Mouse (Mus musculus) cerebellum, adult (tissue): Measurements from ENCODE around the gene Baz1b.

Source experiments
- ATAC-seq: cut with Nextera tagmentation; 2 replicates; pipeline ENCODE4 v1.9.2; 2017; ENCODE audit warnings: mild to moderate bottlenecking, moderate library complexity, mixed read lengths; ENCODE audit not compliant: insufficient number of reproducible peaks, low FRiP score, low TSS enrichment

Baz1b gene

GRCm38 (mm10) chr5:135186621-135187348, at the start of gene Baz1b:
Gene Baz1b (plus strand): TSS chr5:135187264.
- ATAC-seq, result peak; percentile 95

DNA sequence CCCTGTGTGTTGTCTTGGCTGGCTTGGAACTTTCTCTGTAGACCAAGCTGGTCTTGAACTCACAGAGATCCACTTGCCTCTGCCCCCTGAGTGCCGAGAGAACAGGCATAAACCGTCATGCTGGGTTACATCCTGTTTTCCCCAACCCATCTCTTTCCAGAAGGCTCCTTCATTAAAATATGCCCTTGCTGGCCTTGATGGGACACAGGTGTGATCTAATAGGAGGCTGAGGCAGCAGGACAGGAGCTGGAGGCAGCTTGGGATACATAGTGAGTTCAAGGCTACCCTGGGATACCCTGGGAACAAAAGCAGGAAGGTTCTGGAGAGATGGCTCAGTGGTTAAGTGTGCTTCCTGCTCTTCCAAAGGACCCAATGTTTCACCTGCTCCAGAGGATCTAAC, 47.2 kb upstream of the Baz1b start:
- ATAC-seq, result no peak

DNA sequence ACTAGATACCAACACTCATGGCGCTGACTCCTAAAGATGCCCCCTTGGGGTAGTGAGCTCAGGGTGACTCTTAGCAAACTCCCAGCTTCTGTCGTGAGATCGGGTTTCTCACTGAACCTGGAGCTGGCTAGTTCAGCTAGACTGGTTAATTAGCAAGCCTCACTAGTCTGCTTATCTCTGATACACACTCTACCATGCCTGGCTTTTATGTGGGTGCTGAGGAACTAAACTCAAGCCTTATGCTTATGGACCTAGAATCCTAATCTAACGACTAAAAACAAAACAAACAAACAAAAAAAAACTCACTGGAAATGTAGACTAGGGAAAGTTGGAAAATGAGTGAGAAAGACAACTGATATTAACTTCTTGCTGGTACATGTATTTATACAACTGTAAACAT, 42.6 kb upstream of the Baz1b start:
- no peak for ATAC-seq

DNA sequence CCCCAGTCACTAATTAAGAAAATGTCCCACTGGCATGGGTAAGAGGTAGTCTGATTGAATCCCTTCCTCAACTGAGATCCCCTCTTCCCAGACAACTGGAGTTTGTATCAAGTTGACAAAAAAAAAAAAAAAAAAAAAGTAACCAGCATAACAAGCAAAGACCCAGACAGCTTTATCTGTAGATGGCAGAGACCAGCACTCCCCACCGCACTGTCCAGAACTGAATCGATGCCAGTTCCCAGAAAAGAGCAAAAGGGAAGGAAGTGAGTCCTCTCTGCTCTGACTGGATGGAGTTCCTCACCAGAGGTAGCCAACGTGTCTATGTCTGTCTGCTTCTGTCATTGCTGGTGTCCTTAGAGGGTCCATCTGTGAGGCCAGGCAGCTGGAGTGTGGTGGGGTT, 41.5 kb upstream of the Baz1b start:
- no peak for ATAC-seq

GRCm38 (mm10) chr5:135145955-135146354, 41.1 kb upstream of the Baz1b start:
- ATAC-seq, result no peak

DNA sequence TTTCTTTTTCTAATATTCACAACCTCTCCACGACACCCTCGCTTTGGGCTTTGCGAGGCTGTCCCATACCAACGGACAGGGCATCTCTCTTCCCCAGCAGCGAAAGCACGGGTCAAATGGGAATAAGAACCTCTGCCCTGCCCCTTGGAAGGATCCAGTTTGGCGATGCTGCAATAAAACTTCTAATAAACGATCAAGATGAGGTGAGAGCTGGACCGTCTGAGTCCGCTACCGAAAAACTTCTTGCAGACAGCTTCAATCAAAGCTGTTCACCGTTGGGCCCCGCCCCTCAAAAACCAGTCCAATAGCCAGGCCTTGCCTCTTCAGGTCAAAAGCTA, 38.4 kb upstream of the Baz1b start:
- ATAC-seq, result no peak

DNA sequence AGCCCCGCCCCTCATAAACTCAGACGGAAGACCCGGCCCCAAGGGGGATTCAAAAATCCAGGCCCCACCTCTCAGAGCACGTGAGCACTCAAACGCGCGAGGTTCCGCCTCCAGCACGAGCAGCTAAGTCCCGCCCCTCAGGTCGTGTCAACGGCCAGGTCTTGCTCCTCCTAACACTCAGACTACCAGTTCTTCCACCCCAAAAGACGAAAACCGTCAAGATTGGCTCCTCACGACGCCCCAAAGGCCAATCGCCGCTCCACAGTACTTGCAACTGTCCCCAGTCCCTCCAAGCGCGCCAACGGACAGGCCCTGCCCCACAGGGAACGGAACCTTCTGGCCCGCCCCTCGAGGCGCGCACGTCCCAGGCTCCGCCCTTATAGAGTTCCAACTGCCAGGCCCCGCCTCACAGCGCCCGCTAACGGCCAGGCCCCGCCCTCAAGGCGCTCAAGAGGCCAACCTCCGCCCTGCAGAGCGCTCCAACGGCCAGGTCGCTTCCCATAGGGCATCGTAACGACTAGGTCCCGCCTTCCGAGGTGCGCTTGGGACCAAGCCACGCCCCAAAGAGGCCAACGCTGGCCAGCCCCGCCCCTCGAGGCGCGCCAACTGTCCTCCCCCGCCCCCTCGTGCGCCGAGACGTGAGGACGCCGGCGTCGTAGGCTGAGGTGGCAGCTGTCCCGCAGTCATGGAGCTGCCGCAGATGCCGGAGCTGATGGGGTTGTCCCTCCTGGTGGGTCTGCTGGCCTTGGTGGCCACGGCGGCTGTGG, 37.8 kb upstream of the Baz1b start, which contains the start of gene Tbl2:
Gene Tbl2 (plus strand): TSS at position 605 of the 767 bp plus-strand sequence.
- ATAC-seq, result peak; percentile 93

GRCm38 (mm10) chr5:135149820-135150178, 37.3 kb upstream of the Baz1b start:
- no peak for ATAC-seq

DNA sequence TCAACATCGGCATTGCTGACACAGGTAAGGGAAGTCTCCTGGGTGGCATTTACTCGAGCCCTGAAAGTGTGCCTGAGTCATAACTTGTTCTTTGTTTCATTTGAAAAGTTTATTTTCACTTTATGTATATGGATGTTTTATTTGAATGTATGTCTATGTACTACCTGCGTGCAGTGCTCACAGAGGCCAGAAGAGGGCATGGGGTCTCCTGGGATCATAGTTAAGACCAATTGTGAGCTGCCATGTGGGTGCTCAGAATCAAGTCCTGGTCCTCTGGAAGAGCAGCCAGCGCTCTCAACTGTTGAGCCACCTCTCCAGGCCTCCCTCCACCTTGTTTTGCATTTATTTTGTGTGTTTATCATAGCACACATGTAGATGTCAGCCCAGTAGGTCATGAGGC, 30.6 kb upstream of the Baz1b start:
- ATAC-seq, result no peak

DNA sequence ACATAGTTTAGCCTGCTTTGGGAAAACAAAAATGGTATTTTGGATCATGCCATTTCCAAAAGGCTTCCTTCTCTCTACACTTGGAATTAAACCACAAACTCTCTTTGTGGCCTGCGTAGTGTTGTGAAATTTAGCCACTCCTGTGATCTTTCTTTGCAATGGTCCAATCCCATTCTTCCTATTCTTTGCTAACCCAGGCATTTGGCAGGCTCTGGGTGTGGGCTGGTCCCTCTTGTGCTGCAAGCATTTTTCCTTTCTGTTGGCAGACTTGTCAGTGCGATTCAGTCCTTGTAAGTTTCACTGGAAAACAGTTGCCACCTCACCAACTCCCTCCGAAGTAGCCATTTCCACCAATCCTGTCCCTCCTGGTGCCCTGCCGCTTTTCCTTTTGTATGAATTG, 25.8 kb upstream of the Baz1b start:
- ATAC-seq, result no peak

GRCm38 (mm10) chr5:135161650-135162049, 25.4 kb upstream of the Baz1b start:
- ATAC-seq, result no peak

DNA sequence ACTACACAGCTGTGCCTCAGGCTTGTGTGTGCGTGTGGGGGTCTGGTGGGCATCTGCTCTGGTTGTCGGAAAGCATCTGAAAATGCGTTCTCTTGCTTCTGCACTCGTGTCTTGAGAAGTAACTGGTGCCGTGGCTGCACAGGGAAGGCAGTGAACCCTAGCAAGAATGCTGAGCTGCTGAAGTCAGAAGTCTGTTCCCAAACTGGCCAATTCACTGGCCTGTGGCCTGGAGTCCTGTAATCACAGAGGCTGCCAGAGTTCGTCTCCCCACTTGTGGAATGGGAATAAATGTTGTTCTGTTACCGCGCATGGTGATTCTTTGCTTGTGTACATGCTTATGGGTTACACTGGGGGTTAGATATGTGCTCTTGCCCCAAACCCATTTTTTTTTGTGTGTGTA, 24.7 kb upstream of the Baz1b start:
- no peak for ATAC-seq

- no peak for ATAC-seq
Observed at GRCm38 (mm10) chr5:135162821-135163220, 24.2 kb upstream of the Baz1b start.

DNA sequence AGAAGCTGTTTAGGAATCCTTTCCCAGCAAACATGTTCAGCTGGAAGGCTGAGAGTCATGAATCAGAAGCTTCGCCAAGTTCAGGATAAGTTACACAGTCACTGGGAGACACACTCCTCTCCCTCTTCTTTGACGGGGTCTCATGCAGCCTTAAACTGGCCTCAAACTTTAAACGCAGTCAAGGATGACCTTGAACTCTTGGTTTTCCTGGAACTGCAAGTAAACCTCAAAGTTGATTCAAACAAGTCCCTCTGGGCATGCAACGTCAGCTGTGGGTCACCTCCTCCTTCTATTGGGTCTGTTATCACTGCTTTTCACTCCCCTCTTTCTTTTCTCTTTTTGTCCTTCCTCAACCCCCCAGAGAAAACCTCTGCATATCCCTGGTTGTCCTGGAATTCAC, 20.2 kb upstream of the Baz1b start:
- no peak for ATAC-seq

DNA sequence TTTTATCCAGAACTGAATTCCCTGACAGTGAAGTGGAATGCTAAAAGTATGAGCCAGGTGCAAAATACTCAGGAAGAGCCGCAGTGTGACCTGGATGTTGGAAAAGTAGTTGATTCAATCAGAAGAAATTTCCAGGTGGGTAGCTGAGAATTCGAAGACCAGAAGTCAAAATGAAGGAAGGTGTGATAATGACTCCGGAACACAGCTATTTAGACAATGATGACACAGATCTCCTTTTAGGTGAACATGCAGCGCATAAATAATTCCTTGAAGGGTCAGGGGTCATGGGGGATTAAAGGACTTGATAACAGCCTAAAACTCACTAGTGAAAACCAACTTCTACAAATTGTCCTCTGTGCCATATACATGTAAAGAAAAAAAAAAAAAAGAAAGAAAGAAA, 19.6 kb upstream of the Baz1b start:
- ATAC-seq, result no peak

DNA sequence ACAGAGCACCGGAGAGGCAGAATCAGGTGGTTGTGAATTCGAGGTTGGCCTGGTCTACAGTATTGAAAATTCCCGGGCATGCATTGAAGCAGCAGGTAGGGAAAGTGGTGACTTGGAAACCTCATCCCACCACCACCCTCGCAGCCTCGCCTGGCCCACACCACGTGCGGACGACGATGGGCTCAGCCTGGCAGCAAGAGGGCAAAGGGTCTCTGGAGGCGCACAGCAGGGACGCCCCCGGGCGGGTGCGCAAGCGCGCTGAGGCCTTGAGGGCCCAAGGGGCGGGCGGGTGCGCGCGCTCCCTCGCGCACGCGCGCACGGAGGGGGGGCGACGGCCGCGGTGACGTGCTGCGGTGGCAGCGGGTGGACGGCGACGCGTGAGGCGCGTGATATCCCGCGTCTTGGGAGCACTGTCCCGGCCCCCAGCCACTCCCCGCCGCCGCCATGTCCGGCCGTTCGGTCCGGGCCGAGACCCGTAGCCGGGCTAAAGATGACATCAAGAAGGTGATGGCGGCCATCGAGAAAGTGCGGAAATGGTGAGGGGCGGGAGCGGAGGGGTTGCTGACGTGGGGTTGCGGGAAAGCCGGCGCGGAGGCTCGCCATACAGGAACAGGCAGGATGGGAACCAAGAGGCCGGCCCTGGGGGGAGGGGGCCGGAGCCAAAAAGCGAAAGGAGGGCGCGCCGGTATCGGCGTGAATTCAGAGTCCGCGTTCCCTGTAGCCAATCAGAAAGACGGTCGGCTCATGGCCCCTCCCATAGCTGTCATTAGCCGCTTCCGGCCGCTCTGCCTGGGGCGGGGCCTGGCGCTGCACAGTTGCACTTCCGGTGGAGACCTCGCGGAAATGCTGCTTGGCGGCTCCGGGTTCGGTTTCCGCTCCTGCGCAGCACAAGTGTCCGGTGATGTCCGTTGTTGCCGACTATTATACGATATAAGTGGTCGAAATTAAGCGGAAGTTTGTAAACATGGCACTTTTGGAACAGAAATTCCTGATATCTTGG, 18.7 kb upstream of the Baz1b start, which contains the start of gene Bcl7b:
Gene Bcl7b (plus strand): TSS at position 221 of the 1,000 bp plus-strand sequence.
- ATAC-seq, result peak; percentile 91

GRCm38 (mm10) chr5:135169479-135169878, 17.6 kb upstream of the Baz1b start:
- no peak for ATAC-seq

DNA sequence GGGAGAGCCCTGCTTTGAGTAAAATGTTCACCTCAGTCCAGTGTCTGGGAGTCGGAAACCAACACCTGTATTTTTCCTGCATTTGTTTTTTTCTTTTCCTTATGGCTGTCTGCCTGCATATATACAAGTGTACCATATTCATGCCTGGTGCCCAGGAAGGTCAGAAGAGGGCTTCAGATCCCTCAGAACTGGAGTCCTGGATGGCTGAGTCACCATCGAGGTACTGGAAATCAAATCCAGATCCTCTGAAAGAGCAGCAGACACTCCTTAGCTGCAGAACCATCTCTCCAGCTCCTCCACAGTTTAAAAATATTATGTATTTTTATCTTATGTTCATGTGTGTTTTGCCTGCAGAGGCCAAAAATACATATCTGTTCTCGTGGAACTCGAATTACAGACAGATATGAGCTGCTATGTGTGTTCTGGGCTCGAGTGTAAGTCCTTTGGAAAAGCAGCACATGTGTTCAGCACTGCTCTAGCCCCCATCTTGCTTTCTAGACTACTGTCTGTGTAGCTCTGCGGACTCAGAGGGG, 15.3 kb upstream of the Baz1b start:
- ATAC-seq, result no peak

DNA sequence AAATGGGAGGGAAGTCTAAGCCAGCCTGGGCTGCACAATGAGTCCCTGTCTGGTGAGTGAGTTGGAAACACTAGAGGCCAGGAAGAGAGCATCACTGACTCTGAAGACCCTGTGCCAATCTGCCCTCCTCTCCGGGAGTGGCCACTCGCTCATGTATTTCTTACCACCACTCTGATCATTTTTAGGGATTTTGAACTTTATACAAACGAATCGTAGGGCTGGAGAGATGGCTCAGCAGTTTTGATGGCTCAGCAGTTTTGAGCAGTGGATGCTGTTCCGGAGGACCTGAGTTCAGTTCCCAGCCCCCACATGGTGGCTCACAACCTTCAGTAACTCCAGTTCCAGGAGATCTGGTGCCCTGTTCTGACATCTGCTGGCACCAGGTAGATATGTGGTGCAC, 14.1 kb upstream of the Baz1b start:
- no peak for ATAC-seq

DNA sequence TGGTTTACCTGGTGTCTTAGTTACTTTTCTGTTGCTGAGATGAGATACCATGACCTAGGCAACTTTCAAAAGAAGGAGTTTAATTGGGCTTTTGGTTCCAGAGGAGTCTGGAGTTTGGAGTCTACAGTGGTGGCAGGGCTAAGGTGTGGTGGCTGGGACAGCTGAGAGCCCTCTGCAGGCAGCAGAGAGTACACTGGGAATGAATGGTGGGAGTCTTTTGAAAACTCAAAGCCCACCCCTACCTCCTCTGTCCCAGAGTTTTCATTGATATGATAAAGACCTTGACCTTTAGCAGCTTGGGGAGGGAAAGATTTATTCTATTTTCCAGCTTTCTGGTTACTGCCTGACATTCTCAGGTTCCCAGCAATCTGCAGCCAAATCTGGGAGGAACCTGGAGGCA, 12.0 kb upstream of the Baz1b start:
- ATAC-seq, result no peak

- ATAC-seq, result no peak
Observed at GRCm38 (mm10) chr5:135178523-135178922, 8.5 kb upstream of the Baz1b start.
